Mouse (Mus musculus): ENCODE measurements around the gene Selenon.

GRCm38 (mm10) chr4:134518541-134518940 lies 33.4 kb downstream of the Selenon start:
- TF ChIP-seq CTCF (IDR thresholded peaks at IDR 0.05; ENCODE audit: low read depth, low read length) = no peak
- no peak for TF ChIP-seq TAL1 (conservative IDR thresholded peaks at IDR 0.05; ENCODE audit: low read depth, low read length)

Data from G1E (cell line).